Mouse (Mus musculus) heart, adult 2 months (tissue): ENCODE results near the gene Pdgfd. TPM values are rescaled to one million over a fixed set of nuclear protein-coding genes. Genes with fewer than 3 reads are reported as not detected.

Experiments
- DNase-seq, 2 experiments: peaks; one replicate each; pipeline ENCODE4 v3.0.0; 2021
- H3K27ac ChIP-seq: fragments of 200-600 bp; 2 replicates; pipeline ENCODE4 v1.8.1; 2022
- H3K27me3 ChIP-seq: fragments of 200-500 bp; 2 replicates; pipeline ENCODE4 v1.6.1; 2012; ENCODE audit warnings: mild to moderate bottlenecking, low read length, inconsistent platforms, mixed read lengths; ENCODE audit not compliant: control insufficient read depth, insufficient read depth
- H3K36me3 ChIP-seq: fragments of 200-500 bp; 2 replicates; pipeline ENCODE4 v1.6.1; 2012; ENCODE audit warnings: low read length, inconsistent platforms; ENCODE audit not compliant: control insufficient read depth, insufficient read depth
- H3K4me1 ChIP-seq: fragments of 200-500 bp; 2 replicates; pipeline ENCODE4 v1.6.1; 2011; ENCODE audit warnings: low read length; ENCODE audit not compliant: control insufficient read depth, insufficient read depth
- H3K4me3 ChIP-seq: fragments of 200-600 bp; 2 replicates; pipeline ENCODE4 v1.8.1; 2022
- H3K79me2 ChIP-seq: fragments of 200-500 bp; replicated peaks from 2 replicates; pipeline ENCODE4 v1.6.1; 2012; ENCODE audit warnings: mild to moderate bottlenecking, inconsistent platforms, low read length, moderate library complexity, mixed read lengths; ENCODE audit not compliant: control insufficient read depth, insufficient read depth
- H3K9ac ChIP-seq: fragments of 200-500 bp; 2 replicates; pipeline ENCODE4 v1.6.1; 2012; ENCODE audit warnings: low read depth, mild to moderate bottlenecking, control low read depth, inconsistent platforms, low read length, mixed read lengths
- CTCF ChIP-seq: fragments of 200-600 bp; IDR thresholded peaks from 2 replicates; pipeline ENCODE4 v1.8.1; 2022; ENCODE audit warnings: antibody characterized with exemption, mild to moderate bottlenecking, moderate library complexity
- EP300 ChIP-seq: fragments of 200-500 bp; IDR thresholded peaks from 2 replicates; pipeline ENCODE4 v1.6.1; 2011; ENCODE audit warnings: low read depth, low read length, control low read depth; ENCODE audit not compliant: insufficient read depth
- POLR2A ChIP-seq: fragments of 200-500 bp; IDR thresholded peaks from 2 replicates; pipeline ENCODE4 v1.6.1; 2011; ENCODE audit warnings: mild to moderate bottlenecking, low read depth, low read length, control low read depth; ENCODE audit not compliant: insufficient read depth
- WGBS: fragments of 180-500 bp; shearing (Covaris S2); methylation state at CpG from one replicate; pipeline ENCODE4 v1.1.7; 2018; 5-methylcytosine and 5-hydroxymethylcytosine counted together
- intact Hi-C: fragments of 180-260 bp; cut with DNase I; formaldehyde crosslinking; loops from one replicate; pipeline ENCODE4 v1.15.1; 2025
- polyA plus RNA-seq: library from polyadenylated mRNA; depleted of rRNA; stranded (reverse); fragments of >200 nt; gene quantifications from 2 replicates; pipeline ENCODE4 v1.2.3, GENCODE M21; 2012; rRNA removed
- total RNA-seq, 2 experiments: library from RNA; stranded (reverse); gene quantifications; 2 replicates each; pipeline ENCODE4 v1.2.3; 2021

The Pdgfd gene
- total and polyA plus RNA-seq, 3 experiments = 4.1 to 13.1 (median 10.6) TPM

DNA sequence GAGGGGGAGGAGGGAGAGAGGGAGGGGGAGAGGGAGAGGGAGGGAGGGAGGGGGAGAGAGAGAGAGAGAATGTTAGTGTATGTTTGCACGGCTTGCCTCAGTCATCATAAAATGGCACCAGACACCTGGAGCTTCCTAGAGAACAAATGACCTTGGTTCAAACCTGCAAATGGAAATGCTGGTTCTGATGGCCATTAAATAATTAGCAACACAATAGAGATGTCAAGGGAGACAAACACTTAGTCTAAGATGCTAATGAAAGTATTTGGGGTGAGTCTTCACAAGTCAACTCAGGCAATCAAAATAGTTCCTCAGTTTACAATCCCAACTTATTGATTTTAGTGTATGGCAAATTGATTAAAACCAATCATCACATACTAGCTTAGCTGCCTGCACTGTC, 198.2 kb downstream of the Pdgfd start:
- Histone ChIP-seq H3K4me3 (no peak overlapping the region), H3K9ac (no peak overlapping the region), H3K4me1 (no peaks in the 10 kb centered on the region), H3K27ac (no peak overlapping the region), H3K36me3 (no peaks in the 10 kb centered on the region), H3K27me3 (no peaks in the 10 kb centered on the region), H3K79me2 (no peaks in the 10 kb centered on the region)
- no peak for DNase-seq
- WGBS = 95% methylated on average over 1 of the region's 1 CpGs
- TF ChIP-seq CTCF (no peak), POLR2A (no peak), EP300 (no peak)
- intact Hi-C loops = no loop called here

GRCm38 (mm10) chr9:6401764-6402163, 233.4 kb downstream of the Pdgfd start:
- Histone ChIP-seq H3K27me3 (no peaks in the 10 kb centered on the region), H3K4me3 (no peak overlapping the region), H3K27ac (peak overlapping the region; percentile 84), H3K4me1 (peaks cover 10% of the 10 kb centered on the region), H3K79me2 (no peaks in the 10 kb centered on the region), H3K9ac (no peak overlapping the region), H3K36me3 (peaks cover 10% of the 10 kb centered on the region)
- 16% methylated on average over 1 of the region's 1 CpGs for WGBS
- intact Hi-C loops = loop anchor here (1.0 to 2.0 kb wide), 2 partner anchors 30 to 233 kb away; partner anchors contain the start of gene Pdgfd
- no peak for DNase-seq
- TF ChIP-seq POLR2A (0 out of 2 replicates have a peak, but pooled peaks have one; percentile 26), EP300 (no peak)

DNA sequence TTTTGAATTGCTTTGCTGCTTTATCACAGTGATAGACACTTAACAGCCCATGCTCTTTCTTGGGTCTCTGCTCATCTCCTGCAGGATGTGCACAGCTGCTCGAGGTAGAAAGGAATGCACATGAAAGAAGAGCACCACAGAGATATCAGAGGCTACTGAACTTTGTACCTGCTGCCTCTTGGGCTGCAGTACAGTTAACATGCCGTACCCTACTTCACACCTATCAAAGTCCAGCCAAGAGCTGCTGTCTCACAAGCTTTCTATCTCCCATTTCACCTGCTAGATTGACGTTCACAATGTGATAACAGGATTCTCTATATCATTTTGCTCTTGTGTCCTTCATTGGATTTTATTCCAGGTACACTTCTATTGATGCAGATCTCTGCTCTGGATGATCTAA, 238.2 kb downstream of the Pdgfd start:
- H3K27me3 ChIP-seq = no peaks in the 10 kb centered on the region
- intact Hi-C loops = no loop called here
- TF ChIP-seq POLR2A (no peak), CTCF (no peak), EP300 (no peak)
- peaks cover 6% of the 10 kb centered on the region for H3K36me3 ChIP-seq
- H3K4me1 ChIP-seq = peaks cover 6% of the 10 kb centered on the region
- H3K27ac ChIP-seq = no peak overlapping the region
- H3K79me2 ChIP-seq = no peaks in the 10 kb centered on the region
- no peak overlapping the region for H3K4me3 ChIP-seq
- H3K9ac ChIP-seq = no peak overlapping the region
- WGBS = 53% methylated on average over 3 of the region's 3 CpGs
- DNase-seq = no peak

- Histone ChIP-seq H3K9ac (no peak overlapping the region), H3K4me3 (no peak overlapping the region), H3K36me3 (no peaks in the 10 kb centered on the region), H3K27ac (no peak overlapping the region), H3K27me3 (no peaks in the 10 kb centered on the region), H3K79me2 (no peaks in the 10 kb centered on the region), H3K4me1 (no peaks in the 10 kb centered on the region)
- intact Hi-C loops = no loop called here
- no peak for DNase-seq
- TF ChIP-seq POLR2A = no peak
- no peak for TF ChIP-seq EP300
- TF ChIP-seq CTCF = no peak
- WGBS = 59% methylated on average over 4 of the region's 4 CpGs
These were observed 239.6 kb downstream of the Pdgfd start for GRCm38 (mm10) chr9:6407972-6408371.

- Histone ChIP-seq H3K27ac (peak overlapping the region; percentile 40), H3K9ac (no peak overlapping the region), H3K27me3 (no peaks in the 10 kb centered on the region), H3K4me1 (peaks cover 2% of the 10 kb centered on the region), H3K4me3 (no peak overlapping the region), H3K36me3 (peaks cover 4% of the 10 kb centered on the region; the same call in 1 of the 2 replicates), H3K79me2 (no peaks in the 10 kb centered on the region)
- DNase-seq = no peak
- no peak for TF ChIP-seq POLR2A
- TF ChIP-seq CTCF = no peak
- intact Hi-C loops = no loop called here
These were observed 256.2 kb downstream of the Pdgfd start for GRCm38 (mm10) chr9:6424606-6425005.

Other genes starting within 250 kb of the Pdgfd start
- not detected for gene Ddi1, start 101.3 kb downstream of the Pdgfd start, total RNA-seq
- 0.03 TPM in 1 of 2 replicates, not detected in the other for gene Ddi1, start 101.3 kb downstream of the Pdgfd start, polyA plus RNA-seq